8 mouse cellular contexts compared by ENCODE assay signal in genomic region chr6:108660878-108661389, GRCm38 (mm10). TPM values are rescaled to one million over a fixed set of nuclear protein-coding genes. Genes with fewer than 3 reads are reported as not detected.
DNase-seq lines count a peak whose midpoint lies in the region; ATAC-seq and TF ChIP-seq lines count a peak whose summit lies in the region.

No protein-coding gene starts in this region.

- WGBS in liver, adult 2 months = 1% methylated on average over 18 of the region's 18 CpGs
- 1% methylated on average over 18 of the region's 18 CpGs for WGBS in embryonic facial prominence, embryonic 11.5 days
- under 1% methylated on average over 18 of the region's 18 CpGs for WGBS in midbrain, embryonic 16.5 days

- ATAC-seq in embryonic facial prominence, embryonic 11.5 days (replicated peaks; ENCODE audit: insufficient number of reproducible peaks, low FRiP score, low TSS enrichment, low read depth) = 0 out of 2 replicates have a peak, but pooled peaks have one; percentile 8
- ATAC-seq in inflammation-experienced regulatory T-cells, adult 6 months = peak; percentile 5
- no peak for ATAC-seq in midbrain, embryonic 16.5 days

- peaks cover 27% of the 10 kb centered on the region for H3K36me3 ChIP-seq in liver, adult 2 months (ENCODE audit: control insufficient read depth, insufficient read depth, low read length)
- H3K36me3 ChIP-seq in embryonic facial prominence, embryonic 11.5 days (replicated peaks; ENCODE audit: control insufficient read depth, insufficient read depth, low read depth, low read length) = no peaks in the 10 kb centered on the region
- H3K36me3 ChIP-seq in midbrain, embryonic 16.5 days (ENCODE audit: control insufficient read depth, insufficient read depth, low read length) = peaks cover 3% of the 10 kb centered on the region; the same call in 1 of the 2 replicates

- H3K4me1 ChIP-seq in liver, adult 2 months (ENCODE audit: control insufficient read depth, insufficient read depth, low read length) = peaks cover 13% of the 10 kb centered on the region
- no peaks in the 10 kb centered on the region for H3K4me1 ChIP-seq in embryonic facial prominence, embryonic 11.5 days (ENCODE audit: control insufficient read depth, insufficient read depth, low read length)
- H3K4me1 ChIP-seq in midbrain, embryonic 16.5 days (ENCODE audit: control insufficient read depth, insufficient read depth, low read length) = peaks cover 12% of the 10 kb centered on the region

- H3K27me3 ChIP-seq in liver, adult 2 months (ENCODE audit: control insufficient read depth, insufficient read depth, low read length) = no peaks in the 10 kb centered on the region
- H3K27me3 ChIP-seq in embryonic facial prominence, embryonic 11.5 days (ENCODE audit: control insufficient read depth, insufficient read depth, low read length) = no peaks in the 10 kb centered on the region; the same call in 1 of the 2 replicates
- H3K27me3 ChIP-seq in midbrain, embryonic 16.5 days (ENCODE audit: control insufficient read depth, insufficient read depth, low read depth, low read length) = no peaks in the 10 kb centered on the region; the same call in 1 of the 2 replicates

- TF ChIP-seq CTCF in liver, adult 2 months (IDR thresholded peaks at IDR 0.05; ENCODE audit: low read depth, low read length) = no peak

- H3K79me2 ChIP-seq in liver, adult 2 months (ENCODE audit: control insufficient read depth, insufficient read depth, low read length) = no peaks in the 10 kb centered on the region; the same call in 1 of the 2 replicates

- H3K9me3 ChIP-seq in embryonic facial prominence, embryonic 11.5 days (replicated peaks; ENCODE audit: control insufficient read depth, low read length) = no peaks in the 10 kb centered on the region
- no peaks in the 10 kb centered on the region for H3K9me3 ChIP-seq in midbrain, embryonic 16.5 days (replicated peaks; ENCODE audit: control insufficient read depth, low read length, poor library complexity, severe bottlenecking)

- peak overlapping the region; percentile 98 for H3K27ac ChIP-seq in liver, adult 2 months (replicated peaks; ENCODE audit: insufficient read depth, low read depth, low read length)
- no peak overlapping the region for H3K27ac ChIP-seq in embryonic facial prominence, embryonic 11.5 days (replicated peaks; ENCODE audit: low read depth, low read length)
- peak overlapping the region; percentile 87 for H3K27ac ChIP-seq in midbrain, embryonic 16.5 days (ENCODE audit: low read length)

- no peak for TF ChIP-seq POLR2A in liver, adult 2 months (IDR thresholded peaks at IDR 0.05; ENCODE audit: extremely low read depth, insufficient read depth, low read length)

- H3K4me3 ChIP-seq in liver, adult 2 months (ENCODE audit: insufficient read depth, low read depth, low read length) = peak overlapping the region; percentile 76
- peak overlapping the region; percentile 51 for H3K4me3 ChIP-seq in embryonic facial prominence, embryonic 11.5 days (ENCODE audit: low read depth, low read length)
- H3K4me3 ChIP-seq in midbrain, embryonic 16.5 days (ENCODE audit: low read depth, low read length) = peak overlapping the region; percentile 58

- peak; percentile 47 for DNase-seq in liver, adult 2 months (ENCODE audit: extremely low read depth, low read depth, low spot score)
- no peak for DNase-seq in liver
- DNase-seq in embryonic facial prominence, embryonic 11.5 days (ENCODE audit: low spot score) = no peak
- no peak for DNase-seq in frontal cortex, postnatal 36 days (ENCODE audit: low spot score in 2 of 2)
- DNase-seq in natural killer cell, adult 2 months (ENCODE audit: low spot score in 2 of 2) = no peak
- no peak for DNase-seq in retina, postnatal 1 day

- peak overlapping the region; percentile 100 for H3K4me2 ChIP-seq in embryonic facial prominence, embryonic 11.5 days (ENCODE audit: low read depth, low read length)
- H3K4me2 ChIP-seq in midbrain, embryonic 16.5 days (ENCODE audit: low read length) = peak overlapping the region; percentile 92

- peak overlapping the region; percentile 95 for H3K9ac ChIP-seq in liver, adult 2 months (ENCODE audit: low read depth, low read length)
- peak overlapping the region; percentile 61 for H3K9ac ChIP-seq in embryonic facial prominence, embryonic 11.5 days (replicated peaks; ENCODE audit: low read length)
- H3K9ac ChIP-seq in midbrain, embryonic 16.5 days (ENCODE audit: low read depth, low read length) = peak overlapping the region; percentile 69

RNA-seq across cellular contexts. Expression of gene Bhlhe40, which starts 0.5 kb away (rescaled TPM):
- total RNA-seq in liver, adult 2 months (2014; rRNA removed) = 33.0 and 35.0 TPM in 2 replicates
- 16.4 and 17.4 TPM in 2 replicates for polyA plus RNA-seq in liver, adult 2 months (2012; rRNA removed)
- 1.5 and 1.6 TPM in 2 replicates for polyA plus RNA-seq in embryonic facial prominence, embryonic 11.5 days (2014; fragmentation: Nextera tagmentation; extraction: Ambion mirVana)
- polyA plus RNA-seq in inflammation-experienced regulatory T-cells, adult 6 months (2017; shearing (Covaris generic)) = 100 to 1,000 TPM in 2 of 3 experiments, 10 to 100 TPM in 1; 98.8 to 258 (median 129) TPM
- polyA plus RNA-seq in midbrain, embryonic 16.5 days (2015; fragmentation: Nextera tagmentation; extraction: Ambion mirVana) = 6.6 and 7.8 TPM in 2 replicates
